Mouse (Mus musculus) naive thymus-derived CD4-positive, alpha-beta T cell, adult 2 months (primary cell): ENCODE measurements around the gene Il20ra.
"Not testable (repeated sequence)": the region's sequence is repeated elsewhere in the genome, so short reads cannot be mapped to it uniquely, and the experiment has no call there.

Experiments used
- DNase-seq: peaks from one replicate; pipeline ENCODE4 v3.0.0-alpha.2; 2011; ENCODE audit warnings: low read depth

Gene Il20ra

GRCm38 (mm10) chr10:19712421-19712836, at the start of gene Il20ra:
Gene Il20ra, plus strand, starts transcription at chr10:19712570.
- peak; percentile 70 for DNase-seq

GRCm38 (mm10) chr10:19668973-19669372, 43.4 kb upstream of the Il20ra start:
- no peak for DNase-seq

DNA sequence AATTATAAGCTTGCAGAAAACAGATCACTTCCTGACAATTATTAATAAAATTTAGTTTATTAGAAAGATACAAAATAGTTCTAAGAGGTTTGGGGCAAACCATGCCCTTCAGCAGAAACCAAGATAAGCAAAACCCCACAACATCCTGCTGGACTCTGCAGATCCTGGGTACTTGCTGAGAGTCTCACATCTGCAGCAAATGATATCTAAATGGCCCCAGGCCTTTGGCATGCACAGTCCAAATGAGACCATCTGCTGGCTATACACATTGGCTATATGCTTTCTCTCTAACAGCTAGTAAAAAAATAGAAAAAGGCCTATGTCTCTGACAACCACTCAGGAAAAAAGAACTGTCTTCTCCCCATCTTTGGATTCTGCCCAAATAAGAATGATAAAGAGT, 40.4 kb upstream of the Il20ra start:
- no peak for DNase-seq

GRCm38 (mm10) chr10:19673146-19673545, 39.2 kb upstream of the Il20ra start:
- peak; percentile 28 for DNase-seq

DNA sequence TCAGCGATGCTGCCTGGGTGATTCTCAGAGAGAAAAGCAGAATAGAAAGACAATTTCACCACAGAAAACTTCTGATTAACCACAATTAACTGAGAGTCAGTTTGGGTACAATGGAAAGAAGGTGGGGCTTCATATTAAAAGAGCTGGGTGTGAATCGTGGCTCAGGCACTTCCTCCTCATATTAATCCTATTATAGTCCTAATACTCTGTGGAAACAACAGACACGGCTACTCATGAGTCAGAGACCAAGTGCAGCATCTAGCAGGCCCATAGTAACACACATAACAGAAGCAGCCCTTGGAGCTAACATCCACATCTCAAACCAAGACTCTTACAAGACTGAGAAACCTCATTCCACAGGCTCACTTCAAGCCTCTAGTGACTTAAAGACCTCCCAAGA, 24.7 kb upstream of the Il20ra start:
- DNase-seq = no peak

DNA sequence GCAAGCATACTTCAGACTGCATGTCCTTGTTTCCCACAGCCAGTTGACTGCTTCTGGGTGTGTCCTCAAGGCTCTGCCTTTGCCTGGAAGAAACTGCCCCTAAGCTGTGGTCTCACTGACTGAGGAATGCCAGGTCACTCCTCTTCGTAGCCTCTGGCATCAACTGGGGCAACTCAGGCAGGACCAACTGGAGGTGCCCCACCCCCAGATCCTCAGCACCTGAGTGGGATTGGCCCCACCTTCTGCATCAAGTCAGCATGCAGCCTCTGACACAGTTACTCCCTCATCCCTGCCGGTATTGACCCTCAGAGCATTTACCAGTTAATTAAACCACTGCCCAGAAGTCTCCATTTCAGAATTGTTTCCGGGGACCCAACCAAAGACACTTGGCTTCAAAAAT, 21.1 kb upstream of the Il20ra start:
- no peak for DNase-seq

DNA sequence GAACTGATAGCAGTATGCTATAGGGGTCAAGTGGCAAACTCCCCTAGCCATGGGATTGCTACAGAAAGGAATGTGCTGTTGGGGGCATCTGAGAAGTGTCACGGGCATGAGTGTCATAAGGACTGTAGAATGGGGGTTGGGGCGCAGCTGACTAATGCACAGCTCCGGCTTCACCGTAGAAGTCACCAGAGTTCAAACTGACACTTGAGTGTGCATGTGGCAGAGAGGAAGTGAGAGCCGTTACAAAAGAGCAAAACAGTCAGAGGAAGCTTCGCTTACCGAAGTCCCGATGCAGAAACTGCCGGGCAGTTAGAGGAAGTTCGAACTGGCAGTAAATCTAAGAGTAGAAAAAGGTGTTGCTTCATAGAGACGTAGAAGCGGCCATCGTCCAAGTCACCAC, 20.6 kb upstream of the Il20ra start:
- peak; percentile 81 for DNase-seq

DNA sequence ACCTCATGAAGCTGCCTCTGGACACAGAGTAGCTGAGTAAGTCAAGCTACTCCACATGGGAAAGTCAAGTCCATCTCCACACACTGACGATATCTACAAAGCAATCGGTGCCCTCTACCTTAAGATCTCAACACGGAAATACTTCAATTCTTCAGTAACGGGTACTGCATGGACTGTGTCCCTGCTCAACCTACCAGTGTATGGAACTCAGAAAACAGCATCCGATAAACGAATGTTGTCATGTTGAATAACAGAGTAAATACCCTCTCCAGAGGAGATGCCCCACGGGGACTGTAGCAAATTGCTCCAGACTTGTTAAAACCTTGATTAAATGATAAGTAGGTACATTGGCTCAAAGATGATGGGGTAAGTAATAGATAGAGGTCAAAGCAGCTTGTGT, 20.0 kb upstream of the Il20ra start:
- DNase-seq = no peak

DNA sequence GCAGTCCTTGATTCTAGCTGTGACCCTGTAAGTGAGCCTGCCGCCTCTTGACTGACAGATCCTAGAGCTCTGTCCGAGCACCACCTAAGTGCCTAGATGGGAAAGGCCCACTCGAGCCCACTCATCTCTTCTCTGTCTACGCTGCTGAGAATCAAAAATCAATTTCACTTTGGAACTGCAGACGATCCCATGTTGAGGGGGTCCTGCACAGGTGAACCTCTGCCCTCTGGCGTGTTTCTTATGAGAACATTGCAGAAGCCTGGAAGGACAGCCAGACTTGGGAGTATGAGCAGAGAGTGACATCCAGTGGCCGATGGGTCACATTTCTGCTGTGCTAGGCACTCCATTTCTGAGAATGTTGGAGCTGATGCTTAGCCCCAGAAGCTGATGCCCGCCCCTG, 19.4 kb upstream of the Il20ra start:
- DNase-seq = peak; percentile 87

- DNase-seq = no peak
These were observed 18.7 kb upstream of the Il20ra start for GRCm38 (mm10) chr10:19693629-19694028.

DNA sequence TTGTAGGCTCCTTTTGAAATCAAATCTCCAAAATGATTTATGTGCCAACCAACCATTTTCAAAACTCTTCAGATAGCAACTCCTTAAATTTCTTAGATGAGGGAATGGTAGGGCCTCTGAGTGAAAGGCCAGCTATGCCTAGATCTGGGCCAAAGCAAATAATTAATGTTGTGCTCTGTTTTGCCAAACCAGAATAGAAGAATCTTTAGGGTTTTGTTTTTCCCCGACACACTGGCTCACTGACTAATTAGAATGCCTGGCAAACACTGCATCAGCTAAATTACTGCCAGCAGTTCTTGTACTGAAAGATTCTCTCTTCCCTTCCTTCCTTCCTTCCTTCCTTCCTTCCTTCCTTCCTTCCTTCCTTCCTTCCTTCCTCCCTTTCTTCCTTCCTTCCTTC, 13.0 kb upstream of the Il20ra start:
- DNase-seq = no peak

DNA sequence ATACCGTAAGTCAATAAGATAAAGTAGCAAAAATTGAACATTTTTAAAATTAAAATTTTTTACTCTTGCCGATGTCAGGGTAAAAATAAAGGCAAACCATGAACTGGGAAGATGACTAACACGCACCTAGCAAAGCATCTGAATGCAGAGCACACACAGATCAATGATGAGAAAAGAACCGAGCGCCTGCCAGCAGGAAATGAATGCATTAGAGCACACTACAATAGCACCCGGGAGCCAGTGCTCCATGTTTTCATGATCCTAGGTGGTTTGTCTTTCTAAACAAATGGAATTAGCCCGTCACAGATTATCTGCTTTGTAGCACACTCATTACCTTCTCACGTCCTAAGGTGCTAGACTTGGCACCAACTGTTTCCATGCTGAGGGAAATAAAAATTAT, 7.9 kb upstream of the Il20ra start:
- no peak for DNase-seq

- no peak for DNase-seq
These were observed 4.6 kb upstream of the Il20ra start for GRCm38 (mm10) chr10:19707768-19708167.

- peak; percentile 71 for DNase-seq
These were observed 3.9 kb upstream of the Il20ra start for GRCm38 (mm10) chr10:19708277-19709070.

DNA sequence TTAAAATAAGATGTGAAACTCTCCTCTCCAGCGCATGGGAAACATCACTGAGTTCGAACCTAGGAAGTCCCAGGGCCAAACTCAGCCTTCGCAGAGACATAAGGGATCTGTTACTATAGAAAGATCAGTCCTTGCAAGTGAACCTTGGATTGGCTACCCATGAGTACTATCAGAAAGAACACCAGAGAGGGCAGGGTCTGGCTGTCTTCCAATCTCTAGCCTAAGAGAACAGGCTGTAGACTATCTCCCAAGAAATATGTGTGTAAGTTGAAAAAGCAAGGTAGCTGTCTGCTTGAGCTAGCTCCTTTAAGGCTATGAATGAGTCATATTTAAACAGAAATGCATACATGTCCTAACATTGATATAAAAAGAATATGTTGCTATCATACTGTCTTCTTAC, 1.4 kb upstream of the Il20ra start:
- DNase-seq = no peak

- DNase-seq = peak; percentile 37
These were observed 709 bp upstream of the Il20ra start for GRCm38 (mm10) chr10:19711551-19712171.

DNA sequence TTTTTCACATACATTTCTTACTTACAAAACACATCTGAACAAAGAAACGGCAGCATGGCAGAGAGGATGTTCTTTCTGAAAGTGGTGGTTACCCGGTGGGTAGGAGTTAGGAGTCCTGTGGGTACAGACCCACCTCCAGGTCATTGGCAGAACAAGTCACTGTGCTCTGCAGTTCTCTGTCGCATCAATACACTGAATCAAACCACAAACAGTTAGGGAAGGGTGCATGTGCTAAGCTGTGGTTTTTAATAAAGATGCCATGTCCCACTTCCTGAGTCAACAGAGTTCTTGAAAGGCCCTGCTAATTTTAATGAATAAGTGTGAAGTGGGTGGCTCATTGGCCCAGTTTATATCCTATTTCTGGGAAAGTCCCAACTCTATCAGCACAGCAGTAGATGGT, 6.3 kb downstream of the Il20ra start:
- DNase-seq = peak; percentile 47

- no peak for DNase-seq
These were observed 9.9 kb downstream of the Il20ra start for GRCm38 (mm10) chr10:19722320-19722719.

GRCm38 (mm10) chr10:19724158-19724832, 11.9 kb downstream of the Il20ra start:
- DNase-seq = no peak

GRCm38 (mm10) chr10:19738442-19738841, 26.1 kb downstream of the Il20ra start:
- not testable (repeated sequence) for DNase-seq

- no peak for DNase-seq
These were observed 33.3 kb downstream of the Il20ra start for GRCm38 (mm10) chr10:19745662-19746061.

DNA sequence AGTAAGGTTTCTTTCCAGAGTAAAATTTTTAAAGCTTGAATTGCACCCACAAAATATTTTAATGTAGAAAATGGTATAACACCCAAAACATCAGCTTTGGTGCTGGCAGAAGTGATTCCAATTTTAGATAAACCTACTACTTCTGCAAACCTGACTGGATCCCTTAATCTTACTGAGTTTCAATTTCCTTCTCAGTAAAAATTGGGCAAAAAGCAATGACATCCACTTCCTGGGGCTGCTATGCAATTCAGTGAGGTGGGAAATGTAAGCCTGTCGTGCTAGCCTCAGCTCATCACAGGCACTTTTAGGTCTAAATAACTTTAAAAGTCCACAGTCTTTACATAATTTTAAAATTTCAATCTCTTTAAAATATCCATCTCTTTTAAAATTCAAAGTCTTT, 33.8 kb downstream of the Il20ra start:
- DNase-seq = no peak

GRCm38 (mm10) chr10:19747661-19748060, 35.3 kb downstream of the Il20ra start:
- DNase-seq = peak; percentile 80
